Mouse (Mus musculus) embryo, embryonic 10.5 days (tissue): Measurements from ENCODE around the gene Med13.
"Not testable (repeated sequence)": the region's sequence is repeated elsewhere in the genome, so short reads cannot be mapped to it uniquely, and the experiment has no call there.

Source experiments
- DNase-seq: peaks from one replicate; pipeline ENCODE4 v3.0.0-alpha.2; 2015; ENCODE audit warnings: low spot score

Gene Med13

DNA sequence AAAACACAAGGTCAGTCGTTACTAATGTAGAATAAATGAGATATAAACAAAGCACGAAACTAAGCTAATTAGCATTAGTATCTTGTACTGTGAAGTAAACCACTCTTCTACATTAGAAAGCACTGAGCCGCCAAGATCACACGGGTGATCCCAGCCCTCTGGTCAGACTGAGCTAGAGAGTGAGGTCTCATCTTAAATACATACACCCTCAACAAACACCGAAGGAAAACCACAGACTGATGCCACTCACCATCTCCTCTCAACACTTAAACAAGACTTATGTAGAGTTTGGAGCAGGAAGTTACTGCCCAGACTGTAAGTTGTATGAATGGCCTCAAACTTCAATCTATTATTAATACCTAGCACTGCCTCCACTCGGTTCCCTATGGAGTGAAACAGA, 47.1 kb downstream of the Med13 start:
- no peak for DNase-seq

DNA sequence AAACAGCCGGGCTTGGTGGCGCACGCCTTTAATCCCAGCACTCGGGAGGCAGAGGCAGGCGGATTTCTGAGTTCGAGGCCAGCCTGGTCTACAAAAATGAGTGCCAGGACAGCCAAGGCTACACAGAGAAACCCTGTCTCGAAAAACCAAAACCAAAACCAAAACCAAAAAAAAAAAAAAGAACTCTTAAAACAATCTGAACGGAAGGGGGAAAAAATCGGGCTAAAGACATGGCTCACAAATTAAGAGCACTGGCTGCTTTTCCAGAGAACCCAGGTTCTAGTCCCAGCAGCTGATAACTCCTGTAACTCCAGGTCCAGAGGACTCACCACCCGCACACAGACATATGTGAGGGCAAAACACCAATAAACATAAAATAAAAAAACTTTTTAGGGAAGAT, 65.2 kb downstream of the Med13 start:
- not testable (repeated sequence) for DNase-seq

DNA sequence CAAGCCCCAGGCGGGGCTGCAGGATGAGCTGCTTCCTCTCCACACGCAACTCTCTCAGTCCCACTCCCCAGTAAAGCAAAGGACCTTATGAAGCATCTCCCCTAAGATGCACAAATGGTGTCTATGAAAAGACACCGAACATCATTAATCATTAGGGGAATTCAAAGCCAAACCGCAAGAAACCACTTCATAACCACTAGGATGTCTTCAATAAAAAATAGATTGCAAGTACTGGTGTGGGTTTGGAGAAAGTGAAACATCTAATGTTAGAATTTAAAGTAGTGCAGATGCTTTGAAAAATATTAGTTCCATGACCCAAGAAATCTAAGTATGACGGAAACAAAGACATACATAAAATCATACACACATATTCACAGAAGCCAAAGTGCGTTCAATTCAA, 65.7 kb downstream of the Med13 start:
- DNase-seq, result no peak

DNA sequence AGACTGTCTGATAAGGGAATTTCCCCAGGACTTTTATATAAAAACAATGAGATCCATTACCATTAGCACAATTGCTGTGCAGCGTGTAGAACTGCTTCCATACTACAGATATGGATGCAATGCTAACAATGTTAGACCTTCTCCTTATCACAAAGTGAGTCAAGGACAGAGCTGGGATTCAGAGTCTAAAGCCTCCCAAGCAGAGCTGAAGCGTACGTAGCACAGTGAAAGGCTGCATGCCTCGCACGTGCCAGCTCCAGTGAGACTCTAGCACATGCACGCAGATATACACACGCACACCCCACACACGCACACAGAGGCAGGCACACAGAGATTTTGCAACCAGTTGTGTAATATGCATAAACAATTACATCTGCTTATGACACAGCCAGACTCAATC, 71.7 kb downstream of the Med13 start:
- no peak for DNase-seq

DNA sequence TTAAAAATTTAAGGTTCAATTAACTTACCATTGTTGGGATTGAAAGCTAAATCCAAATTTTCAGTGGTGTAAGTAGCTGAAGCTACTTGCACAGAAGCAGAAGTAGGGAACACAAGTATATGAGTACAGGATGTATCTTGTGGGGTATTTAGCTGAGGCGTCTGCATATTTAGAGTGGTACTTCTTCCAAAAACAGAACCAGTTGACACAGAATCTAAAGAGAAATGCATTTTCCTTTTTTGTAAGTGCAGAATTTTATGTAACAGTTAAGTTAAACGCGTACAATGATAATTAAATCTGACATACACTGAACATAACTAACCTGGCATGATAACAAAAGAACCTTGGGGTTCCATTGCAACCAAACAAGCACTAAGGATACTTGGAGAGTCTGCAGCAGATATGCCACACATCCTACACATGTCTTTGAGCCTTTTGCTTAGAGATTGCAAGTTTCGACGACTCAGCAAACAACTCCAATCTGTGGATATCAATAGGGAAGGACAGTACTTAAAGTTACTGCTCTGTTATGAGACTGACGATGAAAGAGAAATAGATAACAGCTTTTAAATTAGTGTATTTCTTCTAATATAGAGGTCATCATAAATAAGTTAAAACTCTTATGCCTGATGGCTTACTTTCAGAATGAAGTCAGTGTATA, 78.8 kb downstream of the Med13 start:
- no peak for DNase-seq

DNA sequence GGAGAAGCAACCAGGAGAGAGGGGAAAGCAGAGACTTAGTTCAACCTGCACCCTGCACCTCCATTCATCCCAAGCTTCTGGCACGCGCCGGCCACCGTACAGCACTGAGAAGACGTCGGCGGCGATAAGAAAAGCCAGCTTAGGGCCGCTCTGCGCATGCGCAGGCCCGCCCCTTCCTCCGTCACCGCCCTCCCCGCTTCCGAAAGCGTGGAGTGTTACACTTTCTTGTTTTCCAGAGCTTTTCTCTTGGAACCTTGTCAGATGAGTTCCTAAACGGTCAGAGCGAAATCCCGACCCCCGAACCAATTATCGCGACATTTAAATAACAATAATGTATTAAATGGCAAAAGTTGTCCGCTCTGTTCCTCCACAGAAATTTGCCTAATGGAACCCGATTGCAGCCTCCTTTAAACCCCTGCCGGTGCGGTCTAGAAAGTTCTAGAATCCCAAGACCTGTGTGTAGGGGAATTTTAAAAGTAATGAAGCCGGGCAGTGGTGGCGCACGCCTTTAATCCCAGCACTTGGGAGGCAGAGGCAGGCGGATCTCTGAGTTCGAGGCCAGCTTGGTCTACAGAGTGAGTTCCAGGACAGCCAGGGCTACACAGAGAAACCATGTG, 99.8 kb downstream of the Med13 start, which contains the start of gene Ints2:
Gene Ints2 (minus strand): TSS at position 116 of the 617 bp plus-strand sequence.
- DNase-seq, result peak; percentile 96

DNA sequence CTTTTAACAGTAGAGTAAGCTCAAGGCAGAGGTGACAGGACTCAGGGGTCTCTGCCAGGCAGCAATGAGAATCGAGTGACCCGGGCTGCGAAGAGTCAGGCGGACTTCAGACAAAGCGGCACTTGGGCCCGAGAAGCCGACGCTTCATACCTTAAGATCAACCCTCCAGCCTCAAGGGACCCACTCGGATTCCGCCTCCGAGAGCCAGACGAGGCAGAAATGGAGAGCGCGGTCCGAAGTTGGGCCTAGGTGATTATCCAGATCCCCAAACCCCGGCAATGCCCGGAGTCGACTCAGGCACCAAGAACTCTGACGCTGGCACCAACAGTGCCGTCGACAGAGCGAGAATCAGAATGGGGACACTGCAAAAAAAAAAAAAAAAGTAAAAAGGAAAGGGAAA, 100.3 kb downstream of the Med13 start:
- DNase-seq, result peak; percentile 41

DNA sequence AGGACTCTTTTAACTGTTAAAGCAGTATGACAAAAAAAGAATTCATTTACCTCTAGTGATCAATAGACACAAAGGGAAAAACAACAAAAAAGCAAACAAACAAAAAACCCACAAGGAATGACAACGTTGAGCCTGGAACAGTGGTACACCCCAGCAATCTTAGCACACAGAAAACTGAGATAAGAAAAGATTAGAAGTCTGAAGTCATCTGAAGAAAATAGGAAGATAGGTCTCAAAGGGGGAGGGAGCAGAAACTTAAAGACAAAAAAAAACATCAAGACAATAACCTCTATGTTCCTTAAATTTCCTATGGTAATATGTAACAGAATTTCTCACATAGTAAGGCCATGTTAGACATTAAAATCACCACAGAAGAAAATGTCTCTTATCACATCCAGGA, 104.1 kb downstream of the Med13 start:
- DNase-seq, result no peak

DNA sequence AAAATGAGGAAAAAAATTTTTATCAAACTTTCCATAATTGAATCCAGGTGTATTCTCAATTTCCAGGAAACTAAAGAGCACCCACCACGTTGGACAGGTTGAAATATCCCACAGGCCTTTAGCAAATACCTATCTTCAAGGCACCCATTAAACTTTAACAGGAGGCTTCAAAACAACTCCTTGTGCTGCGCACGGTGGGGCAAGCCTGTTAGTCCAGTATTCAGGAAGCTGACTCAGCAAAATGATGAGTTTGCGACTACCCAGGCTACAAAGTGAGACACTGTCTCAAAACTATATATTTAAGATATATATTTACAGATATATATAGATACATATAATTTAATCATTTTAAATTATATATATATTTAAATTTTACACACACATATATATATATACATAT, 125.0 kb downstream of the Med13 start:
- no peak for DNase-seq

DNA sequence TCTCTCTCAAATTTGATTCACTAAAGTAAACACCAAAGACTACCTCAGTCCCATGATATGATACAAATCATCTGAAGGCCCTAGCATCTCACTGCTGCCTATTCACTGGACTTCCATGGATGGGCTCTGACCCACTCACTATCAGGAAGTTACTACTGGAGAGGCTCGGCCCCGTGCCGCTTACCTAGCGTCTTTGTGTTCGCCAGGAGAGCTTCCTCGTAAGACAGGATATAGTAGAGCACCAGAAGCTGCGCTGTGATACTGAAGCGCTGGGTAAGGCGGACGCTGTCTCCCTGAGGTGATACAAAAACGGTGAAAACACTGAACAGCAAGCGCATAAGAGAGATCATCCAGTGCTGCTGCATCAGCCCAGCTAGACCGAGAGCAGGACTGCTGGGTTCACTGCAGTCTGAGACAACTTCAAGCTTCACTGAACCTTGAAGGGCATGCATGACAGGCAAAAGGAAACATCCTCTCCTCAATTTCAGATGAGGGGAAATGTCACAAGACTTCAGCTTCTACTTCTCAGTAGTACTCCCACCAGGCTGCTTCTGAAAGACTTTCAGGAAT, 125.5 kb downstream of the Med13 start:
- DNase-seq, result no peak

DNA sequence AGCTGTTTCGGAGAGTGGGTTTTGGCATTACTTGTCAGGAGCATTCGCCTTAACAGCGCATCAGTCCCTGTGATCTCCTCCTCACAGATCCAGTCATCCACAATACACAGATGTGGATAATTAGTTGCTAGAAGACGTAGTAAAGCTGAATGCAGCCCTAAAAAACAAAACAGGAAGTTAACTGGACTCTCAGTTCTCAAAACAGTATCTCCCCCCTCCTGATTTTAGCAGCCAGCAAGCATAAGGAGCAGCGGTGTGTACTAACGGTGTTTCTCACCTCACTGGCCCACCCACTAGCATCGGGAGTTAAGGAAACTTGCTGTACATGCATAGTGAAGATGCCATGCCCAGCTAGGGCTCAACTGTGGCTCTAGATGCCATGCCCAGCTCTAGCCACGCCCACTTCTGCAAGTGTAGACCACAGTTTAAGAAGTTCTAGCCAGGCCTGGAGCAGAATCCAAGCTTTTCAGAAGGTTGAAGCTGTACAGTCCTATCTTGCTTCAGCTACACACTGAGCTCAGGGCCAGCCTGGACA, 130.7 kb downstream of the Med13 start:
- no peak for DNase-seq

DNA sequence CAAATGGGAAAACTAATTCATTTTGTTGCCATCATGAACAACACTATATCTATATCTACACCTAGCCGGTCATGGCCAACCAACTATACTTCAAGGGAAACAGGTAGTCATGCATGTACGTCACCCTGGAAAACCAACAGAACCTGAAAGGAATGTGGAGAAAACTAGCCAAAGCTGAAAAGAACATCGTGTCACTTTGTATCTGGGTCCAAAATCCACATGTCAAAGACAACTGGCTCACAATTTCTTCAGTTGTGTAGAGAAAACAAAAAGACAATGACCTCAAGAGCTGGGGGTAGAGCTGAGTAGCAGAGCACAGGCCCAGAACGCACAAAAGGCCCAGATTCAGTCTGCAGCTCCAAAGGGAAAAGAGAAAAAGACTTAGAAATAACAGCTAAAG, 131.6 kb downstream of the Med13 start:
- no peak for DNase-seq
